Mouse (Mus musculus) kidney, embryonic 14.5 days (tissue): Measurements from ENCODE around the gene Fam71e2. TPM values are rescaled to one million over a fixed set of nuclear protein-coding genes. Genes with fewer than 3 reads are reported as not detected.

Source experiments
- ATAC-seq: fragments of 200-750 bp; cut with Nextera tagmentation; 2 replicates; pipeline ENCODE4 v1.8.0; 2017; ENCODE audit warnings: moderate number of reproducible peaks, mild to moderate bottlenecking, moderate TSS enrichment, moderate library complexity; ENCODE audit not compliant: low FRiP score, low TSS enrichment
- H3K27ac ChIP-seq: fragments of 300-500 bp; sonication (generic); 2 replicates; pipeline ENCODE4 v1.5.1; 2014; ENCODE audit warnings: low read depth, mild to moderate bottlenecking, low read length, moderate library complexity, mixed read lengths
- H3K27me3 ChIP-seq: fragments of 300-500 bp; sonication (generic); 2 replicates; pipeline ENCODE4 v1.6.1; 2014; ENCODE audit warnings: mild to moderate bottlenecking, low read length; ENCODE audit not compliant: control insufficient read depth, insufficient read depth
- H3K36me3 ChIP-seq: fragments of 300-500 bp; sonication (generic); 2 replicates; pipeline ENCODE4 v1.6.1; 2014; ENCODE audit warnings: low read length, mixed read lengths; ENCODE audit not compliant: control insufficient read depth, insufficient read depth
- H3K4me1 ChIP-seq: fragments of 300-500 bp; sonication (generic); 2 replicates; pipeline ENCODE4 v1.6.1; 2014; ENCODE audit warnings: low read length, mixed read lengths; ENCODE audit not compliant: control insufficient read depth, insufficient read depth
- H3K4me2 ChIP-seq: fragments of 300-500 bp; sonication (generic); replicated peaks from 2 replicates; pipeline ENCODE4 v1.6.1; 2014; ENCODE audit warnings: low read depth, mild to moderate bottlenecking, low read length
- H3K4me3 ChIP-seq: fragments of 300-500 bp; sonication (generic); 2 replicates; pipeline ENCODE4 v1.5.1; 2014; ENCODE audit warnings: mild to moderate bottlenecking, low read length
- H3K9ac ChIP-seq: fragments of 300-500 bp; sonication (generic); 2 replicates; pipeline ENCODE4 v1.6.1; 2014; ENCODE audit warnings: low read depth, mild to moderate bottlenecking, low read length, moderate library complexity
- H3K9me3 ChIP-seq: fragments of 300-500 bp; sonication (generic); 2 replicates; pipeline ENCODE4 v1.6.1; 2016; ENCODE audit warnings: low read length; ENCODE audit not compliant: control insufficient read depth
- WGBS: fragments of 180-500 bp; shearing (Covaris S2); extraction: QIAGEN DNeasy Blood & Tissue Kit; methylation state at CpG from one replicate; pipeline ENCODE4 v1.1.7; 2014; 5-methylcytosine and 5-hydroxymethylcytosine counted together
- polyA plus RNA-seq: library from polyadenylated mRNA; unstranded; fragments of >200 nt; fragmentation: Nextera tagmentation; extraction: Ambion mirVana; gene quantifications from 2 replicates; pipeline ENCODE4 v1.2.1, GENCODE M21; 2014

Fam71e2 gene
- polyA plus RNA-seq, 1 experiment from 2014 or later, result not detected

GRCm38 (mm10) chr7:4783667-4784268 lies 12.7 kb upstream of the Fam71e2 start:
- Histone ChIP-seq H3K9ac (no peak overlapping the region), H3K4me3 (no peak overlapping the region), H3K4me1 (peaks cover 8% of the 10 kb centered on the region; the same call in 1 of the 2 replicates), H3K27ac (no peak overlapping the region), H3K9me3 (no peaks in the 10 kb centered on the region), H3K4me2 (no peak overlapping the region), H3K36me3 (no peaks in the 10 kb centered on the region), H3K27me3 (peaks cover 3% of the 10 kb centered on the region; the same call in 1 of the 2 replicates)
- no peak for ATAC-seq
- 76% methylated on average over 14 of the region's 14 CpGs for WGBS

GRCm38 (mm10) chr7:4782759-4783158 lies 11.7 kb upstream of the Fam71e2 start, which contains the start of the genes Il11 and Tmem190:
TSS of gene Il11 (minus strand) at chr7:4782859.
TSS of gene Tmem190 (plus strand) at chr7:4782937.
- Histone ChIP-seq H3K36me3 (no peaks in the 10 kb centered on the region), H3K4me3 (no peak within 1 kb of the TSS), H3K9me3 (no peaks in the 10 kb centered on the region), H3K27ac (no peak within 1 kb of the TSS), H3K4me1 (peaks cover 11% of the 10 kb centered on the region; the same call in 1 of the 2 replicates), H3K27me3 (peaks cover 12% of the 10 kb centered on the region), H3K4me2 (no peak within 1 kb of the TSS), H3K9ac (no peak within 1 kb of the TSS)
- ATAC-seq, result no peak
- 74% methylated on average over 2 of the region's 2 CpGs for WGBS

GRCm38 (mm10) chr7:4782130-4782529 lies 11.0 kb upstream of the Fam71e2 start:
- Histone ChIP-seq H3K9me3 (no peaks in the 10 kb centered on the region), H3K4me3 (no peak overlapping the region), H3K27me3 (peaks cover 17% of the 10 kb centered on the region), H3K4me1 (peaks cover 17% of the 10 kb centered on the region; the same call in 1 of the 2 replicates), H3K36me3 (no peaks in the 10 kb centered on the region), H3K27ac (no peak overlapping the region), H3K4me2 (no peak overlapping the region), H3K9ac (no peak overlapping the region)
- WGBS, result 37% methylated on average over 3 of the region's 3 CpGs
- no peak for ATAC-seq

- Histone ChIP-seq H3K36me3 (no peaks in the 10 kb centered on the region), H3K4me3 (no peak overlapping the region), H3K27ac (no peak overlapping the region), H3K27me3 (peaks cover 34% of the 10 kb centered on the region), H3K4me2 (no peak overlapping the region), H3K9ac (no peak overlapping the region), H3K9me3 (no peaks in the 10 kb centered on the region), H3K4me1 (peaks cover 23% of the 10 kb centered on the region; the same call in 1 of the 2 replicates)
- ATAC-seq, result no peak
- 29% methylated on average over 5 of the region's 5 CpGs for WGBS
Measured at GRCm38 (mm10) chr7:4779921-4780320, 8.8 kb upstream of the Fam71e2 start.

GRCm38 (mm10) chr7:4777851-4778637 lies 6.9 kb upstream of the Fam71e2 start:
- H3K36me3 ChIP-seq, result no peaks in the 10 kb centered on the region
- H3K27ac ChIP-seq, result no peak overlapping the region
- no peaks in the 10 kb centered on the region for H3K9me3 ChIP-seq
- H3K27me3 ChIP-seq, result peaks cover 34% of the 10 kb centered on the region
- ATAC-seq, result no peak
- peaks cover 23% of the 10 kb centered on the region; the same call in 1 of the 2 replicates for H3K4me1 ChIP-seq
- no peak overlapping the region for H3K9ac ChIP-seq
- H3K4me3 ChIP-seq, result no peak overlapping the region
- H3K4me2 ChIP-seq, result peak overlapping the region; percentile 47; the same call in 1 of the 2 replicates
- 5% methylated on average over 15 of the region's 20 CpGs for WGBS

- H3K27me3 ChIP-seq, result peaks cover 34% of the 10 kb centered on the region
- peak overlapping the region; percentile 47 for H3K4me2 ChIP-seq
- no peaks in the 10 kb centered on the region for H3K9me3 ChIP-seq
- peak overlapping the region; percentile 32 for H3K4me3 ChIP-seq
- H3K36me3 ChIP-seq, result no peaks in the 10 kb centered on the region
- peak; percentile 81 for ATAC-seq
- 2% methylated on average over 31 of the region's 56 CpGs for WGBS
- H3K27ac ChIP-seq, result no peak overlapping the region
- H3K9ac ChIP-seq, result peak overlapping the region; percentile 28; the same call in 1 of the 2 replicates
- peaks cover 23% of the 10 kb centered on the region; the same call in 1 of the 2 replicates for H3K4me1 ChIP-seq
Measured at GRCm38 (mm10) chr7:4776861-4777830, 6.0 kb upstream of the Fam71e2 start.

- no peak for ATAC-seq
- WGBS, result 48% methylated on average over 10 of the region's 10 CpGs
- Histone ChIP-seq H3K27me3 (peaks cover 34% of the 10 kb centered on the region), H3K9ac (no peak overlapping the region), H3K4me1 (peaks cover 18% of the 10 kb centered on the region; the same call in 1 of the 2 replicates), H3K4me3 (peak overlapping the region; percentile 32; the same call in 1 of the 2 replicates), H3K9me3 (no peaks in the 10 kb centered on the region), H3K27ac (no peak overlapping the region), H3K4me2 (no peak overlapping the region), H3K36me3 (no peaks in the 10 kb centered on the region)
Measured at GRCm38 (mm10) chr7:4776131-4776530, 5.0 kb upstream of the Fam71e2 start.

- 20% methylated on average over 4 of the region's 4 CpGs for WGBS
- H3K27me3 ChIP-seq, result no peaks in the 10 kb centered on the region
- no peaks in the 10 kb centered on the region for H3K4me1 ChIP-seq
- 0 out of 2 replicates have a peak, but pooled peaks cover 3% of the 10 kb centered on the region for H3K9me3 ChIP-seq
- ATAC-seq, result no peak
- H3K4me2 ChIP-seq, result no peak overlapping the region
- H3K36me3 ChIP-seq, result no peaks in the 10 kb centered on the region
- no peak overlapping the region for H3K4me3 ChIP-seq
- H3K27ac ChIP-seq, result no peak overlapping the region
- H3K9ac ChIP-seq, result no peak overlapping the region
Measured at GRCm38 (mm10) chr7:4764946-4765710, 6.0 kb downstream of the Fam71e2 start.
